Mouse (Mus musculus): ENCODE measurements around the gene Rin2.

- TF ChIP-seq FOSL1 (IDR thresholded peaks at IDR 0.05; ENCODE audit: insufficient read depth, low read length, poor library complexity, severe bottlenecking), result no peak
- TF ChIP-seq CTCF (IDR thresholded peaks at IDR 0.05; ENCODE audit: control insufficient read depth, insufficient read depth, insufficient read length), result no peak
- TF ChIP-seq MYOG (IDR thresholded peaks at IDR 0.05; ENCODE audit: control insufficient read depth, extremely low read depth, insufficient read length), result no peak
Measured at GRCm38 (mm10) chr2:145831949-145832835, 157.2 kb downstream of the Rin2 start.
